In genomic region chr3:84172406-84172805, GRCm38 (mm10) we compare ENCODE assay signal across 19 mouse cellular contexts. TPM values are rescaled to one million over a fixed set of nuclear protein-coding genes. Genes with fewer than 3 reads are reported as not detected.
DNase-seq lines count a peak whose midpoint lies in the region; ATAC-seq lines count a peak whose summit lies in the region.
"Had no signal": no experiment of that assay in that cellular context is flagged by ENCODE, and none has a peak within 500 bp of the region (broad histone marks: within the 10 kb centered on the region; RNA-seq: fewer than 3 reads in every experiment).

No protein-coding gene starts in this region.

- H3K27me3 ChIP-seq in hindbrain, embryonic 16.5 days (replicated peaks; ENCODE audit: control insufficient read depth, insufficient read depth, low read length): no peaks in the 10 kb centered on the region
- no peaks in the 10 kb centered on the region for H3K27me3 ChIP-seq in hindbrain, embryonic 14.5 days (ENCODE audit: control insufficient read depth, insufficient read depth, low read length)
- H3K27me3 ChIP-seq: heart, embryonic 12.5 days; limb, embryonic 15.5 days; midbrain, embryonic 13.5 days; neural tube, embryonic 13.5 days had no signal

- DNase-seq in hindbrain, embryonic 14.5 days (ENCODE audit: low spot score): no peak
- peak; percentile 51 for DNase-seq in thymus, postnatal 4 days
- DNase-seq in thymus, postnatal 25 days: no peak
- peak; percentile 23 for DNase-seq in liver
- no peak for DNase-seq in heart, postnatal 36 days
- DNase-seq in Muller cell, postnatal 12 days (ENCODE audit: inconsistent ontology term): no peak
- DNase-seq: adrenal gland, postnatal 10 days; cerebellum, adult 9-11 months; gastrocnemius, postnatal 25 days had no signal

- H3K4me2 ChIP-seq in hindbrain, embryonic 16.5 days (ENCODE audit: low read length): no peak overlapping the region
- H3K4me2 ChIP-seq in hindbrain, embryonic 14.5 days (replicated peaks): no peak overlapping the region
- H3K4me2 ChIP-seq: heart, embryonic 12.5 days; limb, embryonic 15.5 days; midbrain, embryonic 13.5 days; neural tube, embryonic 13.5 days had no signal

- no peak overlapping the region for H3K9ac ChIP-seq in hindbrain, embryonic 16.5 days (ENCODE audit: low read depth, low read length)
- no peak overlapping the region for H3K9ac ChIP-seq in hindbrain, embryonic 14.5 days
- H3K9ac ChIP-seq: heart, embryonic 12.5 days; limb, embryonic 15.5 days; midbrain, embryonic 13.5 days; neural tube, embryonic 13.5 days had no signal

- no peaks in the 10 kb centered on the region for H3K9me3 ChIP-seq in hindbrain, embryonic 16.5 days (ENCODE audit: control insufficient read depth, low read length)
- no peaks in the 10 kb centered on the region for H3K9me3 ChIP-seq in hindbrain, embryonic 14.5 days (ENCODE audit: control insufficient read depth, low read length)
- H3K9me3 ChIP-seq: embryonic facial prominence, embryonic 10.5 days; heart, embryonic 12.5 days; limb, embryonic 15.5 days; midbrain, embryonic 13.5 days; neural tube, embryonic 13.5 days had no signal

- intact Hi-C loops in heart, postnatal 36 days (cut with DNase I): loop anchor here (10.0 kb wide), 1 partner anchor 312 kb away; the partner anchor contains the start of gene Fhdc1

- no peak overlapping the region for H3K27ac ChIP-seq in hindbrain, embryonic 16.5 days (ENCODE audit: low read depth, low read length)
- no peak overlapping the region for H3K27ac ChIP-seq in hindbrain, embryonic 14.5 days
- H3K27ac ChIP-seq: embryonic facial prominence, embryonic 10.5 days; left cerebral cortex, adult 2 months; limb, embryonic 15.5 days; midbrain, embryonic 13.5 days; neural tube, embryonic 13.5 days; stomach, postnatal 0 days had no signal

- WGBS in hindbrain, embryonic 16.5 days: 52% methylated on average over 11 of the region's 11 CpGs
- 55% methylated on average over 11 of the region's 11 CpGs for WGBS in hindbrain, embryonic 14.5 days

- 0 out of 2 replicates have a peak, but pooled peaks have one; percentile 34 for ATAC-seq in hindbrain, embryonic 16.5 days
- ATAC-seq in hindbrain, embryonic 14.5 days (ENCODE audit: low FRiP score): no peak
- ATAC-seq: lung, postnatal 0 days; midbrain, embryonic 13.5 days had no signal

- H3K4me3 ChIP-seq in hindbrain, embryonic 16.5 days (ENCODE audit: low read length): no peak overlapping the region
- no peak overlapping the region for H3K4me3 ChIP-seq in hindbrain, embryonic 14.5 days (replicated peaks; ENCODE audit: low read length)
- H3K4me3 ChIP-seq: embryonic facial prominence, embryonic 10.5 days; heart, embryonic 12.5 days; left cerebral cortex, adult 2 months; limb, embryonic 15.5 days; midbrain, embryonic 13.5 days; neural tube, embryonic 13.5 days had no signal

- H3K4me1 ChIP-seq in hindbrain, embryonic 16.5 days (ENCODE audit: control insufficient read depth, insufficient read depth, low read depth, low read length): no peaks in the 10 kb centered on the region
- H3K4me1 ChIP-seq in hindbrain, embryonic 14.5 days (replicated peaks; ENCODE audit: control insufficient read depth, insufficient read depth, low read length): no peaks in the 10 kb centered on the region
- H3K4me1 ChIP-seq: heart, embryonic 12.5 days; limb, embryonic 15.5 days; neural tube, embryonic 13.5 days had no signal

- H3K36me3 ChIP-seq in hindbrain, embryonic 16.5 days (ENCODE audit: control insufficient read depth, insufficient read depth, low read length): peaks cover 28% of the 10 kb centered on the region
- peaks cover 81% of the 10 kb centered on the region for H3K36me3 ChIP-seq in hindbrain, embryonic 14.5 days (replicated peaks; ENCODE audit: control insufficient read depth, insufficient read depth)

RNA-seq across cellular contexts. Expression of gene Gm6525, which starts 1.5 kb away (rescaled TPM):
- polyA plus RNA-seq in hindbrain, embryonic 16.5 days (2015; fragmentation: Nextera tagmentation; extraction: Ambion mirVana): 1.6 and 1.8 TPM in 2 replicates
- 0.74 and 2.7 TPM in 2 replicates for polyA plus RNA-seq in hindbrain, embryonic 14.5 days (2014; fragmentation: Nextera tagmentation; extraction: Ambion mirVana)
- not detected for total RNA-seq in heart, postnatal 36 days (2021)
- total RNA-seq: gastrocnemius, postnatal 25 days; layer of hippocampus, adult 18-20 months; left cerebral cortex, adult 2 months had no signal
- polyA plus RNA-seq: heart, embryonic 12.5 days had no signal

RNA-seq across cellular contexts. Expression of gene Mnd1, which starts 16.8 kb away (rescaled TPM):
- 2.0 and 2.9 TPM in 2 replicates for polyA plus RNA-seq in hindbrain, embryonic 16.5 days (2015; fragmentation: Nextera tagmentation; extraction: Ambion mirVana)
- 1.7 and 1.9 TPM in 2 replicates for polyA plus RNA-seq in hindbrain, embryonic 14.5 days (2014; fragmentation: Nextera tagmentation; extraction: Ambion mirVana)
- 1 to 10 TPM; 2.9 to 3.1 TPM for total RNA-seq in heart, postnatal 36 days (2021)

Comparison
In these comparisons a context has a peak if more than half of its experiments do, and no peak if none do; other contexts are left out.
1. DNase-seq: peak in thymus, postnatal 4 days (single experiment) and liver (single experiment); none in hindbrain, embryonic 14.5 days (single experiment), thymus, postnatal 25 days (single experiment), heart, postnatal 36 days (0 of 2) and Muller cell, postnatal 12 days (single experiment).